Mouse (Mus musculus) liver, embryonic 14.5 days (tissue): Measurements from ENCODE around the gene Arrdc5. TPM values are rescaled to one million over a fixed set of nuclear protein-coding genes. Genes with fewer than 3 reads are reported as not detected.

Experiments
- ATAC-seq: fragments of 200-750 bp; cut with Nextera tagmentation; 2 replicates; pipeline ENCODE4 v1.8.0; 2017; ENCODE audit warnings: moderate number of reproducible peaks, mild to moderate bottlenecking, moderate library complexity; ENCODE audit not compliant: insufficient read depth
- DNase-seq, 3 experiments: peaks; one replicate each; pipeline ENCODE4 v3.0.0-alpha.2; 2012 to 2013; ENCODE audit warnings: low read depth in 3 of 3, low spot score in 3 of 3
- H3K27ac ChIP-seq: fragments of 300-500 bp; sonication (generic); 2 replicates; pipeline ENCODE4 v1.5.1; 2014; ENCODE audit warnings: moderate library complexity, mild to moderate bottlenecking, control low read depth, inconsistent platforms
- H3K27me3 ChIP-seq: fragments of 300-500 bp; sonication (generic); 2 replicates; pipeline ENCODE4 v1.6.1; 2014; ENCODE audit warnings: mild to moderate bottlenecking, low read length, moderate library complexity; ENCODE audit not compliant: control insufficient read depth, insufficient read depth
- H3K36me3 ChIP-seq: fragments of 300-500 bp; sonication (generic); replicated peaks from 2 replicates; pipeline ENCODE4 v1.6.1; 2014; ENCODE audit warnings: low read depth; ENCODE audit not compliant: control insufficient read depth, insufficient read depth
- H3K4me1 ChIP-seq, 2 experiments: fragments of 200-500 bp in 1 of 2; fragments of 300-500 bp in 1 of 2; sonication (generic) in 1 of 2; replicated peaks; 2 replicates each; pipeline ENCODE4 v1.6.1; 2012 to 2014; ENCODE audit warnings: antibody characterized with exemption in 1 of 2, inconsistent platforms in 1 of 2, low read length in 1 of 2; ENCODE audit not compliant: control insufficient read depth in 2 of 2, insufficient read depth in 2 of 2
- H3K4me2 ChIP-seq: fragments of 300-500 bp; sonication (generic); 2 replicates; pipeline ENCODE4 v1.6.1; 2014; ENCODE audit warnings: low read depth, mild to moderate bottlenecking, control low read depth, moderate library complexity
- H3K4me3 ChIP-seq, 2 experiments: fragments of 200-500 bp in 1 of 2; fragments of 300-500 bp in 1 of 2; sonication (generic) in 1 of 2; 2 replicates each; pipeline ENCODE4 v1.5.1; 2012 to 2014; ENCODE audit warnings: low read depth in 2 of 2, low read length in 2 of 2, mild to moderate bottlenecking in 2 of 2, control low read depth in 1 of 2, inconsistent platforms in 1 of 2, moderate library complexity in 1 of 2; ENCODE audit not compliant: insufficient read depth in 1 of 2
- H3K9ac ChIP-seq: fragments of 300-500 bp; sonication (generic); replicated peaks from 2 replicates; pipeline ENCODE4 v1.6.1; 2014; ENCODE audit warnings: mild to moderate bottlenecking, control low read depth, moderate library complexity
- H3K9me3 ChIP-seq: fragments of 300-500 bp; sonication (generic); 2 replicates; pipeline ENCODE4 v1.6.1; 2016; ENCODE audit warnings: low read length, mixed read lengths; ENCODE audit not compliant: control insufficient read depth
- CTCF ChIP-seq: IDR thresholded peaks from 2 replicates; pipeline ENCODE4 v1.5.1; 2016; ENCODE audit warnings: antibody characterized with exemption, low read depth, control low read depth
- EP300 ChIP-seq: IDR thresholded peaks from 2 replicates; pipeline ENCODE4 v1.6.1; 2016; ENCODE audit warnings: antibody characterized with exemption, low read depth
- WGBS: fragments of 180-500 bp; shearing (Covaris S2); extraction: QIAGEN DNeasy Blood & Tissue Kit; methylation state at CpG from one replicate; pipeline ENCODE4 v1.1.7; 2014; ENCODE audit not compliant: insufficient replicate concordance; 5-methylcytosine and 5-hydroxymethylcytosine counted together
- polyA plus RNA-seq, 2 experiments: library from polyadenylated mRNA; depleted of rRNA in 1 of 2; stranded (reverse) in 1 of 2; unstranded in 1 of 2; fragments of >200 nt; fragmentation: Nextera tagmentation in 1 of 2; extraction: Ambion mirVana in 1 of 2; gene quantifications; 2 replicates each; pipeline versions ENCODE4 v1.2.1 to v1.2.3; 2012 to 2014

Gene Arrdc5
- polyA plus RNA-seq (2012; rRNA removed) (not detected in 2 replicates), polyA plus RNA-seq (2014; fragmentation: Nextera tagmentation; extraction: Ambion mirVana) (not detected in 2 replicates)

GRCm38 (mm10) chr17:56300186-56300585 is at the start of gene Arrdc5:
Gene Arrdc5 (minus strand): TSS chr17:56300286.
- ATAC-seq (no peak), DNase-seq (no peak)
- H3K27me3 ChIP-seq, result no peaks in the 10 kb centered on the region; the same call in 1 of the 2 replicates
- no peak for TF ChIP-seq CTCF
- TF ChIP-seq EP300, result no peak
- H3K27ac ChIP-seq, result no peak within 1 kb of the TSS
- 77% methylated on average over 9 of the region's 9 CpGs for WGBS
- no peak within 1 kb of the TSS for H3K4me2 ChIP-seq
- peaks cover 11 to 14% of the 10 kb centered on the region in 2 experiments for H3K4me1 ChIP-seq
- no peaks in the 10 kb centered on the region for H3K9me3 ChIP-seq
- peaks cover 5% of the 10 kb centered on the region for H3K36me3 ChIP-seq
- no peak within 1 kb of the TSS for H3K9ac ChIP-seq
- H3K4me3 ChIP-seq, result no peak within 1 kb of the TSS

DNA sequence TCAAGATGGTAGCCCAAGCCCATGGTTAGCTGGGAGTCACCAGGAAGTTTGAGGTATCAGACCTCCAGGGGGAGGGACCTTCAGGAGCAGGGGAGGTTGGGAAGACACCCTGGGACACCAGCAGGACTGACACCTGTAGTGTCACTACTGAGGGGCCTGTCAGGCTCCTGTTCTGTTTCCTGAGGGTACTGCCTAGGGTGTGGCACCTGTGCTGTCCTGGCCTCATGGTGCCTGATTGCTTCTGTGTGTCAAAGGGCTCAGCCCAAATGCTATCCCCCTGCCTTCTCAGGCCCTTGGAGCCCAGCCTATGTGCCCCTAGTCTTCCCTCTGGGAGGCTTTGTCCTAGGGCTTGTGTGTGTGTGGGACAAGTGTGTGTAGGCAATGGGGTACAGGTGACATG is 48.5 kb upstream of the Arrdc5 start:
- ATAC-seq (peak; percentile 67), DNase-seq (no peak)
- Histone ChIP-seq H3K4me3 (no peak overlapping the region), H3K9ac (peak overlapping the region; percentile 31), H3K4me1 (peaks cover 15 to 25% of the 10 kb centered on the region in 2 experiments), H3K9me3 (no peaks in the 10 kb centered on the region), H3K36me3 (no peaks in the 10 kb centered on the region), H3K27me3 (no peaks in the 10 kb centered on the region), H3K27ac (peak overlapping the region; percentile 37), H3K4me2 (peak overlapping the region; percentile 51)
- TF ChIP-seq EP300 (no peak), CTCF (no peak)

DNA sequence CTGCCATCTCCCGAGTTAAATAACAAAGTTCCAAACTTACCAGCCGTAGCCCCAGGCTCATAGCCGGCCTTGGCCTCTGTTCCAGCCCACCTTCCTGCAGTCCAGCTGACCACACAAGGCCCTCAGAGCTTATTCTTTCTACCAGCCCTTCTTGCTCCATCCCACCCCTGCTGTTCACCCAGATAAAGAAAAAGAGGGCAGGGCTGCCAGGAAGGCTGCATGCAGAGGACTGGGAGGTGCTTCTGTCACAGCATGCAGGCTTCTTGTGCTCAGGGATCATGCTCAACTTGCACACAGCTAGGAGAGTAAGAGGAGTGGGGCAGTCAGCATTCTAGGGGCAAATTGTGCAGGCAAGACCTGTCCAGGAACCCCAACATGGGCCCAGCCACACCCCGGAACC is 48.0 kb upstream of the Arrdc5 start:
- Histone ChIP-seq H3K4me3 (no peak overlapping the region), H3K9ac (peak overlapping the region; percentile 31), H3K27me3 (no peaks in the 10 kb centered on the region), H3K27ac (peak overlapping the region; percentile 37), H3K36me3 (no peaks in the 10 kb centered on the region), H3K9me3 (no peaks in the 10 kb centered on the region), H3K4me2 (peak overlapping the region; percentile 51), H3K4me1 (peaks cover 17 to 30% of the 10 kb centered on the region in 2 experiments)
- 0 out of 2 replicates have a peak, but pooled peaks have one; percentile 11 for TF ChIP-seq EP300
- TF ChIP-seq CTCF, result no peak
- peak; percentile 81 for ATAC-seq
- WGBS, result 32% methylated on average over 4 of the region's 4 CpGs
- peak; percentile 43 to 50 (median 48) for DNase-seq

GRCm38 (mm10) chr17:56345364-56345763 is 45.3 kb upstream of the Arrdc5 start:
- Histone ChIP-seq H3K9ac (no peak overlapping the region), H3K4me2 (no peak overlapping the region), H3K4me1 (peaks cover 18 to 33% of the 10 kb centered on the region in 2 experiments), H3K9me3 (no peaks in the 10 kb centered on the region), H3K4me3 (no peak overlapping the region), H3K27ac (no peak overlapping the region), H3K27me3 (no peaks in the 10 kb centered on the region), H3K36me3 (no peaks in the 10 kb centered on the region)
- TF ChIP-seq EP300 (no peak), CTCF (no peak)
- whole genome bisulfite sequencing, result 61% methylated on average over 2 of the region's 2 CpGs
- DNase-seq (no peak), ATAC-seq (no peak)

DNA sequence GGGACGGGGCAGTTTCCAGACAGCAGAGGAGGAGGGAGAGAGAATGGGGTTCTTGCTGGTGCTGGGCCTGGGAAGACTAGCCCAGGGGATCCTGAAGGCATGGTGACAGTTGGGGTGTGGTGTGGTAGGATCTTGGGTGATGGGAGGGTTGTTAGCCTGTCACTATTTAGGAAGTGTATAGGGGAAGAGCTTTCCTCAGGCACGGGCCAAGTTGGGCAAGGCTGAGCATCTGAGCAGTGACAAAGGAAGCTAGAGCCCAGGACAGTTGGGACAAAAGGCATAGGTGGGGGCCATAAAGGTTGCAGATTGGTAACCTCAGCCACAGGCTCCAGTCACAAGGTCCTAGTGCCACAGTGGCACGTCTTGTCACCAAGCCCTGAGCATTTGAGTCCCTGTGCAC is 43.4 kb upstream of the Arrdc5 start:
- H3K4me2 ChIP-seq, result no peak overlapping the region
- H3K9ac ChIP-seq, result no peak overlapping the region; the same call in 1 of the 2 replicates
- 45% methylated on average over 3 of the region's 3 CpGs for WGBS
- H3K4me3 ChIP-seq, result no peak overlapping the region
- ATAC-seq (no peak), DNase-seq (no peak)
- no peaks in the 10 kb centered on the region for H3K9me3 ChIP-seq
- H3K27ac ChIP-seq, result no peak overlapping the region
- H3K36me3 ChIP-seq, result no peaks in the 10 kb centered on the region
- H3K4me1 ChIP-seq, result peaks cover 10 to 25% of the 10 kb centered on the region in 2 experiments
- no peaks in the 10 kb centered on the region for H3K27me3 ChIP-seq
- TF ChIP-seq EP300 (no peak), CTCF (no peak)
